Mouse (Mus musculus): ENCODE data around the gene Slc8b1. TPM values are rescaled to one million over a fixed set of nuclear protein-coding genes. Genes with fewer than 3 reads are reported as not detected.
A peak's percentile ranks its signal among the peaks of the same experiment; 100 is the strongest.

Gene Slc8b1
- total and polyA plus RNA-seq, 3 experiments = 10.0 to 13.2 (median 12.2) TPM

- Histone ChIP-seq H3K4me1 (ENCODE audit: control insufficient read depth, insufficient read depth, low read length) (no peaks in the 10 kb centered on the region), H3K36me3 (ENCODE audit: control insufficient read depth, insufficient read depth, low read length) (no peaks in the 10 kb centered on the region), H3K27me3 (ENCODE audit: control insufficient read depth, insufficient read depth, low read length) (no peaks in the 10 kb centered on the region), H3K79me2 (replicated peaks; ENCODE audit: control insufficient read depth, insufficient read depth, low read length) (no peaks in the 10 kb centered on the region), H3K27ac (no peak overlapping the region), H3K4me3 (no peak overlapping the region), H3K9ac (ENCODE audit: low read depth, low read length) (no peak overlapping the region)
- DNase-seq = no peak
- intact Hi-C loops (cut with DNase I) = no loop called here
- no peak for TF ChIP-seq POLR2A (IDR thresholded peaks at IDR 0.05; ENCODE audit: insufficient read depth, low read depth, low read length)
- no peak for TF ChIP-seq CTCF (IDR thresholded peaks at IDR 0.05)
- no peak for TF ChIP-seq EP300 (IDR thresholded peaks at IDR 0.05; ENCODE audit: insufficient read depth, low read depth, low read length)
- WGBS = 80% methylated on average over 8 of the region's 8 CpGs
These were observed 20.7 kb downstream of the Slc8b1 start for GRCm38 (mm10) chr5:120531631-120532030.

DNA sequence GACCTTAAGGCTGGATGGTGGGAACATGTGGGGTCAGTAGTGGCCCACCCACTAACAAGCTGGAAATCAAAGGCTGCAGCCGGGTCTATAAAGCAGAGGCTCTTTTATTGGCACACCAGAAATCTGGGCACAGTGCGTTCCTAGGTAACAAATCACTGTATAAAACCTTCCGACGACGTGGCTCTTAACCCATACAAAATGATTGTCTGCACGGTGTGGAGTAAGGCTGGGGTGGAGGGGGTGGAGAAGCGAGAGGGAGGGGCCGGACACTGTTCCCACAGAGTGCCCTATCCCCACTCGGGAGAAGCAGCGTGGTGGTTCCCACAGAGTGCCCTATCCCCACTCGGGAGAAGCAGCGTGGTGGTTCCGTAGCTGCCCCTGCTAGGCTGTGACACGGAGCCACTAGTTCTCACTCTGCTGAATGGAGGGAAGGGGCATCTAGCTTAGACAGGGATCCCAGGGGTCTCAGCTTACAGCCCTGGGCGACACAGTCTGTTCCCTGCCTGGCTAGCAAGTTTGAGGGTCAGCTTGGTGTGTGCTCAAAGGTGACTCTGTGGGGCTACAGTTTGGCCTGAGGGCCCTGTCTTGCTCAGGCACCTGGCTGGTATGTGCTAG, 23.2 kb downstream of the Slc8b1 start:
- Histone ChIP-seq H3K27me3 (ENCODE audit: control insufficient read depth, insufficient read depth, low read length) (no peaks in the 10 kb centered on the region), H3K27ac (no peak overlapping the region), H3K9ac (ENCODE audit: low read depth, low read length) (no peak overlapping the region), H3K4me3 (no peak overlapping the region), H3K4me1 (ENCODE audit: control insufficient read depth, insufficient read depth, low read length) (no peaks in the 10 kb centered on the region), H3K79me2 (replicated peaks; ENCODE audit: control insufficient read depth, insufficient read depth, low read length) (no peaks in the 10 kb centered on the region), H3K36me3 (ENCODE audit: control insufficient read depth, insufficient read depth, low read length) (no peaks in the 10 kb centered on the region)
- WGBS = 87% methylated on average over 15 of the region's 15 CpGs
- no peak for DNase-seq
- TF ChIP-seq EP300 (IDR thresholded peaks at IDR 0.05; ENCODE audit: insufficient read depth, low read depth, low read length) = no peak
- TF ChIP-seq CTCF (IDR thresholded peaks at IDR 0.05) = no peak
- TF ChIP-seq POLR2A (IDR thresholded peaks at IDR 0.05; ENCODE audit: insufficient read depth, low read depth, low read length) = no peak
- intact Hi-C loops (cut with DNase I) = no loop called here

GRCm38 (mm10) chr5:120534686-120535075, 23.7 kb downstream of the Slc8b1 start:
- no peaks in the 10 kb centered on the region for H3K4me1 ChIP-seq (ENCODE audit: control insufficient read depth, insufficient read depth, low read length)
- TF ChIP-seq EP300 (IDR thresholded peaks at IDR 0.05; ENCODE audit: insufficient read depth, low read depth, low read length) (no peak), CTCF (IDR thresholded peaks at IDR 0.05) (no peak), POLR2A (IDR thresholded peaks at IDR 0.05; ENCODE audit: insufficient read depth, low read depth, low read length) (no peak)
- intact Hi-C loops (cut with DNase I) = no loop called here
- H3K27me3 ChIP-seq (ENCODE audit: control insufficient read depth, insufficient read depth, low read length) = no peaks in the 10 kb centered on the region
- H3K36me3 ChIP-seq (ENCODE audit: control insufficient read depth, insufficient read depth, low read length) = no peaks in the 10 kb centered on the region
- no peak overlapping the region for H3K27ac ChIP-seq
- DNase-seq = no peak
- no peaks in the 10 kb centered on the region for H3K79me2 ChIP-seq (replicated peaks; ENCODE audit: control insufficient read depth, insufficient read depth, low read length)
- 79% methylated on average over 2 of the region's 2 CpGs for WGBS
- H3K9ac ChIP-seq (ENCODE audit: low read depth, low read length) = no peak overlapping the region
- H3K4me3 ChIP-seq = no peak overlapping the region

DNA sequence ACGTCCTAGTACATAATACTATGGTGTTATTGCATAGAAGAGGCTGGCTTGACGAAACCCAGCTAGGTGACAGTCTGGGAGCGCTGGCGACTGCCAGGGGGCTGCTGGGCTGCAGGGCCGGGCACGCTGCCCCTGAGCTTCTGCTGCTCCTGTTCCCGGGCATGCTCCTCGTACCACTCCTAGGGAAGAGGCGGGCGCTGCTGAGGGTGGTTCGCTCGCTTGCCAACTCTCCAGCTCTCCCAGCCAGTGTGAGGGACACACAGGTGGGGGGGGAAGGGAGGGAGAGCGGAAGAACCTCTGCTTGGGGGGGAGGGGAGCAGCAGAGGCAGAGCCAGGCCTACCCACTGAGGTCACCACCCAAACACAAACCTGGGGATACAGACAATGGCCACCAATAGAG, 25.1 kb downstream of the Slc8b1 start:
- no peak overlapping the region for H3K9ac ChIP-seq (ENCODE audit: low read depth, low read length)
- no peak for TF ChIP-seq CTCF (IDR thresholded peaks at IDR 0.05)
- no peak for TF ChIP-seq POLR2A (IDR thresholded peaks at IDR 0.05; ENCODE audit: insufficient read depth, low read depth, low read length)
- no peak for TF ChIP-seq EP300 (IDR thresholded peaks at IDR 0.05; ENCODE audit: insufficient read depth, low read depth, low read length)
- 67% methylated on average over 13 of the region's 13 CpGs for WGBS
- H3K4me3 ChIP-seq = no peak overlapping the region
- DNase-seq = peak in 1 of 2 experiments; percentile 69
- intact Hi-C loops (cut with DNase I) = no loop called here
- peak overlapping the region; percentile 62 for H3K27ac ChIP-seq
- no peaks in the 10 kb centered on the region for H3K4me1 ChIP-seq (ENCODE audit: control insufficient read depth, insufficient read depth, low read length)
- H3K27me3 ChIP-seq (ENCODE audit: control insufficient read depth, insufficient read depth, low read length) = no peaks in the 10 kb centered on the region
- no peaks in the 10 kb centered on the region for H3K79me2 ChIP-seq (replicated peaks; ENCODE audit: control insufficient read depth, insufficient read depth, low read length)
- H3K36me3 ChIP-seq (ENCODE audit: control insufficient read depth, insufficient read depth, low read length) = no peaks in the 10 kb centered on the region

GRCm38 (mm10) chr5:120536632-120537031, 25.7 kb downstream of the Slc8b1 start:
- H3K4me3 ChIP-seq = no peak overlapping the region
- no peak overlapping the region for H3K9ac ChIP-seq (ENCODE audit: low read depth, low read length)
- no peaks in the 10 kb centered on the region for H3K36me3 ChIP-seq (ENCODE audit: control insufficient read depth, insufficient read depth, low read length)
- TF ChIP-seq EP300 (IDR thresholded peaks at IDR 0.05; ENCODE audit: insufficient read depth, low read depth, low read length) = no peak
- no peak for TF ChIP-seq CTCF (IDR thresholded peaks at IDR 0.05)
- no peak for TF ChIP-seq POLR2A (IDR thresholded peaks at IDR 0.05; ENCODE audit: insufficient read depth, low read depth, low read length)
- intact Hi-C loops (cut with DNase I) = no loop called here
- peak overlapping the region; percentile 62 for H3K27ac ChIP-seq
- no peaks in the 10 kb centered on the region for H3K27me3 ChIP-seq (ENCODE audit: control insufficient read depth, insufficient read depth, low read length)
- H3K4me1 ChIP-seq (ENCODE audit: control insufficient read depth, insufficient read depth, low read length) = no peaks in the 10 kb centered on the region
- no peak for DNase-seq
- WGBS = 81% methylated on average over 5 of the region's 5 CpGs
- H3K79me2 ChIP-seq (replicated peaks; ENCODE audit: control insufficient read depth, insufficient read depth, low read length) = no peaks in the 10 kb centered on the region

- Histone ChIP-seq H3K4me3 (no peak overlapping the region), H3K36me3 (ENCODE audit: control insufficient read depth, insufficient read depth, low read length) (no peaks in the 10 kb centered on the region), H3K79me2 (replicated peaks; ENCODE audit: control insufficient read depth, insufficient read depth, low read length) (no peaks in the 10 kb centered on the region), H3K27me3 (ENCODE audit: control insufficient read depth, insufficient read depth, low read length) (no peaks in the 10 kb centered on the region), H3K4me1 (ENCODE audit: control insufficient read depth, insufficient read depth, low read length) (no peaks in the 10 kb centered on the region), H3K27ac (no peak overlapping the region), H3K9ac (ENCODE audit: low read depth, low read length) (no peak overlapping the region)
- 86% methylated on average over 11 of the region's 11 CpGs for WGBS
- no peak for TF ChIP-seq EP300 (IDR thresholded peaks at IDR 0.05; ENCODE audit: insufficient read depth, low read depth, low read length)
- no peak for TF ChIP-seq POLR2A (IDR thresholded peaks at IDR 0.05; ENCODE audit: insufficient read depth, low read depth, low read length)
- no peak for TF ChIP-seq CTCF (IDR thresholded peaks at IDR 0.05)
- intact Hi-C loops (cut with DNase I) = no loop called here
- DNase-seq = no peak
These were observed 37.4 kb downstream of the Slc8b1 start for GRCm38 (mm10) chr5:120548236-120548850.
